Mouse (Mus musculus) 3T3-L1 (cell line): ENCODE data around the gene Dip2a.

Source experiments
- DNase-seq: peaks from one replicate; pipeline ENCODE4 v3.0.0-alpha.2; 2015; ENCODE audit warnings: low read depth, low spot score

Dip2a gene

GRCm38 (mm10) chr10:76246601-76247000 is 98.5 kb downstream of the Dip2a start:
- DNase-seq: no peak

- no peak for DNase-seq
These were observed 100.0 kb downstream of the Dip2a start for GRCm38 (mm10) chr10:76245106-76245505.

GRCm38 (mm10) chr10:76239401-76239800 is 105.7 kb downstream of the Dip2a start:
- DNase-seq: no peak

- peak; percentile 93 for DNase-seq
These were observed 107.5 kb downstream of the Dip2a start, which contains the start of gene Prmt2 for GRCm38 (mm10) chr10:76237341-76238225. Gene Prmt2 (minus strand): TSS chr10:76237865.

- DNase-seq: peak; percentile 33
These were observed 115.5 kb downstream of the Dip2a start for GRCm38 (mm10) chr10:76229627-76230026.

GRCm38 (mm10) chr10:76225944-76226343 is 119.1 kb downstream of the Dip2a start:
- no peak for DNase-seq

- no peak for DNase-seq
These were observed 126.9 kb downstream of the Dip2a start for GRCm38 (mm10) chr10:76218240-76218639.

- no peak for DNase-seq
These were observed 128.0 kb downstream of the Dip2a start for GRCm38 (mm10) chr10:76217056-76217455.

GRCm38 (mm10) chr10:76214161-76214560 is 130.9 kb downstream of the Dip2a start:
- DNase-seq: no peak

GRCm38 (mm10) chr10:76212121-76212520 is 133.0 kb downstream of the Dip2a start:
- no peak for DNase-seq

GRCm38 (mm10) chr10:76210806-76211205 is 134.3 kb downstream of the Dip2a start:
- no peak for DNase-seq
